Mouse (Mus musculus) embryonic facial prominence, embryonic 10.5 days (tissue): ENCODE measurements at regions not wholly inside any gene's neighbourhood (a gene's known extent, or its start where the extent isn't known, plus 50 kb on each side); places are given as distances from the start of the nearest gene placed in this dataset.
A peak's percentile ranks its signal among the peaks of the same experiment; 100 is the strongest.
"Not testable (repeated sequence)": the region's sequence is repeated elsewhere in the genome, so short reads cannot be mapped to it uniquely, and the experiment has no call there.

Experiments
- DNase-seq: peaks from one replicate; pipeline ENCODE4 v3.0.0-alpha.2; 2017; ENCODE audit warnings: low spot score
- H3K27ac ChIP-seq: fragments of 300-500 bp; sonication (generic); replicated peaks from 2 replicates; pipeline ENCODE4 v1.5.1; 2016; ENCODE audit warnings: mild to moderate bottlenecking
- H3K27me3 ChIP-seq: fragments of 300-500 bp; sonication (generic); replicated peaks from 2 replicates; pipeline ENCODE4 v1.6.1; 2016; ENCODE audit warnings: low read depth, mild to moderate bottlenecking; ENCODE audit not compliant: poor library complexity, severe bottlenecking
- H3K36me3 ChIP-seq: fragments of 300-500 bp; sonication (generic); replicated peaks from 2 replicates; pipeline ENCODE4 v1.6.1; 2016; ENCODE audit warnings: mild to moderate bottlenecking, moderate library complexity
- H3K4me1 ChIP-seq: fragments of 300-500 bp; sonication (generic); 2 replicates; pipeline ENCODE4 v1.6.1; 2016
- H3K4me3 ChIP-seq: fragments of 300-500 bp; sonication (generic); 2 replicates; pipeline ENCODE4 v1.5.1; 2016; ENCODE audit warnings: mild to moderate bottlenecking, moderate library complexity
- H3K9me3 ChIP-seq: fragments of 300-500 bp; sonication (generic); 2 replicates; pipeline ENCODE4 v1.6.1; 2016; ENCODE audit warnings: mild to moderate bottlenecking
- WGBS: fragments of 180-500 bp; shearing (Covaris S2); methylation state at CpG from one replicate; pipeline ENCODE4 v1.1.7; 2016; 5-methylcytosine and 5-hydroxymethylcytosine counted together

GRCm38 (mm10) chr1:168675741-168676140, 243.7 kb upstream of the Pbx1 start:
- 57% methylated on average over 10 of the region's 10 CpGs for WGBS
- Histone ChIP-seq H3K27ac (no peak overlapping the region), H3K9me3 (no peaks in the 10 kb centered on the region), H3K27me3 (peaks cover 13% of the 10 kb centered on the region), H3K4me3 (no peak overlapping the region), H3K36me3 (no peaks in the 10 kb centered on the region), H3K4me1 (0 out of 2 replicates have a peak, but pooled peaks cover 3% of the 10 kb centered on the region)
- DNase-seq: peak; percentile 25

GRCm38 (mm10) chr1:168662755-168663284, 230.8 kb upstream of the Pbx1 start:
- Histone ChIP-seq H3K9me3 (no peaks in the 10 kb centered on the region), H3K27me3 (no peaks in the 10 kb centered on the region), H3K4me1 (peaks cover 6% of the 10 kb centered on the region; the same call in 1 of the 2 replicates), H3K27ac (no peak overlapping the region), H3K4me3 (no peak overlapping the region), H3K36me3 (no peaks in the 10 kb centered on the region)
- peak; percentile 12 for DNase-seq
- 51% methylated on average over 11 of the region's 11 CpGs for WGBS

GRCm38 (mm10) chr1:168660956-168661355, 228.9 kb upstream of the Pbx1 start:
- peaks cover 6% of the 10 kb centered on the region; the same call in 1 of the 2 replicates for H3K4me1 ChIP-seq
- no peak for DNase-seq
- 81% methylated on average over 7 of the region's 7 CpGs for WGBS
- H3K27me3 ChIP-seq: no peaks in the 10 kb centered on the region
- H3K36me3 ChIP-seq: no peaks in the 10 kb centered on the region
- H3K4me3 ChIP-seq: no peak overlapping the region
- H3K27ac ChIP-seq: no peak overlapping the region
- no peaks in the 10 kb centered on the region for H3K9me3 ChIP-seq

- H3K9me3 ChIP-seq: no peaks in the 10 kb centered on the region
- H3K27ac ChIP-seq: no peak overlapping the region
- no peaks in the 10 kb centered on the region for H3K27me3 ChIP-seq
- H3K4me3 ChIP-seq: no peak overlapping the region
- WGBS: 82% methylated on average over 5 of the region's 5 CpGs
- H3K36me3 ChIP-seq: no peaks in the 10 kb centered on the region
- no peak for DNase-seq
- H3K4me1 ChIP-seq: peaks cover 6% of the 10 kb centered on the region; the same call in 1 of the 2 replicates
Measured at GRCm38 (mm10) chr1:168659578-168659977, 227.5 kb upstream of the Pbx1 start.

- Histone ChIP-seq H3K27me3 (no peaks in the 10 kb centered on the region), H3K36me3 (no peaks in the 10 kb centered on the region), H3K4me3 (no peak overlapping the region), H3K27ac (no peak overlapping the region), H3K4me1 (no peaks in the 10 kb centered on the region), H3K9me3 (no peaks in the 10 kb centered on the region)
- DNase-seq: no peak
- WGBS: 88% methylated on average over 2 of the region's 2 CpGs
Measured at GRCm38 (mm10) chr1:168632837-168633236, 200.8 kb upstream of the Pbx1 start.

GRCm38 (mm10) chr1:168631979-168632378, 199.9 kb upstream of the Pbx1 start:
- no peaks in the 10 kb centered on the region for H3K36me3 ChIP-seq
- no peak overlapping the region for H3K4me3 ChIP-seq
- no peak overlapping the region for H3K27ac ChIP-seq
- no peaks in the 10 kb centered on the region for H3K4me1 ChIP-seq
- H3K27me3 ChIP-seq: no peaks in the 10 kb centered on the region
- no peaks in the 10 kb centered on the region for H3K9me3 ChIP-seq
- 90% methylated on average over 2 of the region's 2 CpGs for WGBS
- DNase-seq: no peak

GRCm38 (mm10) chr1:168601967-168602366, 169.9 kb upstream of the Pbx1 start:
- 79% methylated on average over 3 of the region's 3 CpGs for WGBS
- DNase-seq, H3K9me3 ChIP-seq, H3K36me3 ChIP-seq, H3K27me3 ChIP-seq, H3K4me3 ChIP-seq, H3K27ac ChIP-seq: not testable (repeated sequence)
- peaks cover 21% of the 10 kb centered on the region for H3K4me1 ChIP-seq

GRCm38 (mm10) chr1:168600461-168601160, 168.5 kb upstream of the Pbx1 start:
- H3K36me3 ChIP-seq: no peaks in the 10 kb centered on the region
- WGBS: 85% methylated on average over 6 of the region's 6 CpGs
- no peaks in the 10 kb centered on the region; the same call in 1 of the 2 replicates for H3K27me3 ChIP-seq
- no peaks in the 10 kb centered on the region for H3K9me3 ChIP-seq
- H3K27ac ChIP-seq: no peak overlapping the region
- H3K4me1 ChIP-seq: peaks cover 21% of the 10 kb centered on the region
- no peak for DNase-seq
- H3K4me3 ChIP-seq: no peak overlapping the region

GRCm38 (mm10) chr1:168598191-168598667, 166.2 kb upstream of the Pbx1 start:
- H3K27ac ChIP-seq: peak overlapping the region; percentile 68

GRCm38 (mm10) chr1:168597495-168597894, 165.4 kb upstream of the Pbx1 start:
- Histone ChIP-seq H3K9me3 (no peaks in the 10 kb centered on the region), H3K27ac (peak overlapping the region; percentile 62; the same call in 1 of the 2 replicates), H3K36me3 (no peaks in the 10 kb centered on the region), H3K4me1 (peaks cover 21% of the 10 kb centered on the region), H3K4me3 (no peak overlapping the region), H3K27me3 (peaks cover 3% of the 10 kb centered on the region; the same call in 1 of the 2 replicates)
- no peak for DNase-seq
- 31% methylated on average over 5 of the region's 5 CpGs for WGBS

More at GRCm38 (mm10) chr1:168598191-168598667, 166.2 kb upstream of the Pbx1 start:
- Histone ChIP-seq H3K4me1 (peaks cover 21% of the 10 kb centered on the region), H3K27me3 (peaks cover 3% of the 10 kb centered on the region; the same call in 1 of the 2 replicates), H3K4me3 (peak overlapping the region; percentile 23; the same call in 1 of the 2 replicates), H3K9me3 (no peaks in the 10 kb centered on the region), H3K36me3 (no peaks in the 10 kb centered on the region)
- no peak for DNase-seq
- 24% methylated on average over 11 of the region's 11 CpGs for WGBS

- WGBS: 88% methylated on average over 3 of the region's 3 CpGs
- 0 out of 2 replicates have a peak, but pooled peaks cover 3% of the 10 kb centered on the region for H3K4me1 ChIP-seq
- no peak overlapping the region for H3K27ac ChIP-seq
- H3K27me3 ChIP-seq: no peaks in the 10 kb centered on the region
- no peaks in the 10 kb centered on the region for H3K9me3 ChIP-seq
- H3K36me3 ChIP-seq: no peaks in the 10 kb centered on the region
- DNase-seq: no peak
- H3K4me3 ChIP-seq: no peak overlapping the region
Measured at GRCm38 (mm10) chr1:168584137-168584536, 152.1 kb upstream of the Pbx1 start.

- Histone ChIP-seq H3K36me3 (no peaks in the 10 kb centered on the region), H3K4me3 (no peak overlapping the region), H3K9me3 (no peaks in the 10 kb centered on the region), H3K27ac (no peak overlapping the region), H3K27me3 (no peaks in the 10 kb centered on the region), H3K4me1 (0 out of 2 replicates have a peak, but pooled peaks cover 3% of the 10 kb centered on the region)
- DNase-seq: no peak
- WGBS: 72% methylated on average over 5 of the region's 5 CpGs
Measured at GRCm38 (mm10) chr1:168582434-168582833, 150.4 kb upstream of the Pbx1 start.
